Mouse (Mus musculus) ES-Bruce4 (cell line): ENCODE measurements around the gene Traf1. TPM values are rescaled to one million over a fixed set of nuclear protein-coding genes. Genes with fewer than 3 reads are reported as not detected.
A peak's percentile ranks its signal among the peaks of the same experiment; 100 is the strongest.

Source experiments
- H3K27ac ChIP-seq: 2 replicates; pipeline ENCODE4 v1.5.1; 2012; ENCODE audit warnings: low read length, inconsistent platforms; ENCODE audit not compliant: insufficient read depth
- H3K27me3 ChIP-seq: 2 replicates; pipeline ENCODE4 v1.6.1; 2012; ENCODE audit warnings: mild to moderate bottlenecking, low read length, inconsistent platforms; ENCODE audit not compliant: control insufficient read depth, poor library complexity, insufficient read depth, severe bottlenecking
- H3K36me3 ChIP-seq: 2 replicates; pipeline ENCODE4 v1.6.1; 2012; ENCODE audit warnings: inconsistent platforms, mild to moderate bottlenecking, low read length, moderate library complexity; ENCODE audit not compliant: control insufficient read depth, poor library complexity, insufficient read depth, severe bottlenecking
- H3K4me1 ChIP-seq: one replicate; pipeline ENCODE4 v1.8.1; 2011; ENCODE audit warnings: low read length; ENCODE audit not compliant: control insufficient read depth, insufficient read depth
- H3K4me3 ChIP-seq: 2 replicates; pipeline ENCODE4 v1.5.1; 2011; ENCODE audit warnings: low read depth, mild to moderate bottlenecking, low read length
- H3K9ac ChIP-seq: 2 replicates; pipeline ENCODE4 v1.6.1; 2012; ENCODE audit warnings: low read depth, mild to moderate bottlenecking, inconsistent platforms; ENCODE audit not compliant: poor library complexity, severe bottlenecking
- H3K9me3 ChIP-seq: replicated peaks from 2 replicates; pipeline ENCODE4 v1.6.1; 2012; ENCODE audit warnings: mild to moderate bottlenecking, low read length, inconsistent platforms; ENCODE audit not compliant: control insufficient read depth, poor library complexity, insufficient read depth, severe bottlenecking
- CTCF ChIP-seq: IDR thresholded peaks from one replicate; pipeline ENCODE4 v1.8.1; 2011; ENCODE audit warnings: low read depth, low read length
- EP300 ChIP-seq: IDR thresholded peaks from 2 replicates; pipeline ENCODE4 v1.6.1; 2011; ENCODE audit warnings: low read depth, low read length; ENCODE audit not compliant: insufficient read depth
- POLR2A ChIP-seq: IDR thresholded peaks from one replicate; pipeline ENCODE4 v1.8.1; 2011; ENCODE audit warnings: low read length; ENCODE audit not compliant: insufficient read depth
- polyA plus RNA-seq: library from polyadenylated mRNA; stranded (reverse); fragments of >200 nt; gene quantifications from 2 replicates; pipeline ENCODE4 v1.2.4, GENCODE M21; 2011; ENCODE audit warnings: low read depth; ENCODE audit not compliant: missing spikeins, insufficient read depth, insufficient read length

Traf1 gene
- 1.2 and 5.1 TPM in 2 replicates for polyA plus RNA-seq

- peak within 1 kb of the TSS; percentile 8; the same call in 1 of the 2 replicates for H3K9ac ChIP-seq
- peak within 1 kb of the TSS; percentile 52 for H3K4me3 ChIP-seq
- no peaks in the 10 kb centered on the region for H3K9me3 ChIP-seq
- no peak for TF ChIP-seq POLR2A
- TF ChIP-seq EP300, result no peak
- H3K4me1 ChIP-seq, result peaks cover 5% of the 10 kb centered on the region
- H3K36me3 ChIP-seq, result no peaks in the 10 kb centered on the region
- H3K27ac ChIP-seq, result no peak within 1 kb of the TSS
- no peaks in the 10 kb centered on the region for H3K27me3 ChIP-seq
Measured at GRCm38 (mm10) chr2:34961481-34962036, at the start of gene Traf1. Traf1 (minus strand) TSS chr2:34961772.

GRCm38 (mm10) chr2:34998956-34999355, 37.4 kb upstream of the Traf1 start:
- Histone ChIP-seq H3K27ac (no peak overlapping the region), H3K4me3 (no peak overlapping the region), H3K27me3 (no peaks in the 10 kb centered on the region), H3K9ac (no peak overlapping the region), H3K9me3 (no peaks in the 10 kb centered on the region), H3K4me1 (no peaks in the 10 kb centered on the region), H3K36me3 (no peaks in the 10 kb centered on the region)
- TF ChIP-seq CTCF, result no peak
- no peak for TF ChIP-seq POLR2A
- no peak for TF ChIP-seq EP300

- Histone ChIP-seq H3K9me3 (no peaks in the 10 kb centered on the region), H3K9ac (no peak overlapping the region), H3K27ac (no peak overlapping the region), H3K4me3 (no peak overlapping the region), H3K4me1 (peaks cover 2% of the 10 kb centered on the region), H3K36me3 (no peaks in the 10 kb centered on the region), H3K27me3 (no peaks in the 10 kb centered on the region)
- TF ChIP-seq POLR2A, result no peak
- no peak for TF ChIP-seq CTCF
- TF ChIP-seq EP300, result no peak
Measured at GRCm38 (mm10) chr2:34996506-34996905, 34.9 kb upstream of the Traf1 start.

GRCm38 (mm10) chr2:34993696-34994356, 32.3 kb upstream of the Traf1 start:
- TF ChIP-seq POLR2A (no peak), EP300 (no peak), CTCF (no peak)
- Histone ChIP-seq H3K9me3 (no peaks in the 10 kb centered on the region), H3K9ac (no peak overlapping the region), H3K27me3 (no peaks in the 10 kb centered on the region), H3K4me3 (no peak overlapping the region), H3K36me3 (no peaks in the 10 kb centered on the region), H3K4me1 (peaks cover 2% of the 10 kb centered on the region), H3K27ac (no peak overlapping the region)

- Histone ChIP-seq H3K27me3 (no peaks in the 10 kb centered on the region), H3K27ac (no peak overlapping the region), H3K4me3 (no peak overlapping the region), H3K36me3 (no peaks in the 10 kb centered on the region), H3K9ac (no peak overlapping the region), H3K4me1 (peaks cover 2% of the 10 kb centered on the region), H3K9me3 (no peaks in the 10 kb centered on the region)
- TF ChIP-seq CTCF (no peak), EP300 (no peak), POLR2A (no peak)
Measured at GRCm38 (mm10) chr2:34992729-34993695, 31.4 kb upstream of the Traf1 start.
